Mouse (Mus musculus): ENCODE results near the gene Map1lc3b. TPM values are rescaled to one million over a fixed set of nuclear protein-coding genes. Genes with fewer than 3 reads are reported as not detected.

Map1lc3b gene
- polyA plus RNA-seq, 1 experiment from 2014 or later, result 351 TPM

DNA sequence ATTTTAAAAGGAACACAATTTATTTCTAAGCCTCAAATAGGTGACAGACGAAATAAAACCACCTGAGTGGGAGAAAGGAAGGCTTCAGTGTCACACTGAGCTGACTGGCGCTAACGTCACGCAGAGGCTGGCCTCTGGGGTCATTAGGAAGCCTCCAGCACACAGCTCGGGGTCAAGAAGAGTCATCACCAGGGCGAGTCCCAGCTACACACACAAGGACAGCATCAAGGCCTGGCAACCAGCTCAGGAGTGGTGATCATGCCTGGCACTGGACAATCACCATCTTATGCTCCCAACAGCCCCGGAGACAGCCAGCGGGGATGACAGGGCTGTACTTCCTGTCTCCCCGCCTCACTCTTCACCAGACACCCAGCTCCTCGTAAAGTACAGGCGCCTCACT lies 32.4 kb upstream of the Map1lc3b start:
- no peak overlapping the region for H3K9ac ChIP-seq (replicated peaks)
- WGBS, result 88% methylated on average over 11 of the region's 11 CpGs
- H3K4me3 ChIP-seq (replicated peaks), result no peak overlapping the region
- no peaks in the 10 kb centered on the region for H3K27me3 ChIP-seq (replicated peaks)
- no peaks in the 10 kb centered on the region for H3K9me3 ChIP-seq (replicated peaks)
- no peak overlapping the region for H3K4me2 ChIP-seq
- no peaks in the 10 kb centered on the region for H3K4me1 ChIP-seq
- ATAC-seq (ENCODE audit: low FRiP score), result no peak
- no peak overlapping the region for H3K27ac ChIP-seq (replicated peaks)
- H3K36me3 ChIP-seq, result peaks cover 56% of the 10 kb centered on the region

DNA sequence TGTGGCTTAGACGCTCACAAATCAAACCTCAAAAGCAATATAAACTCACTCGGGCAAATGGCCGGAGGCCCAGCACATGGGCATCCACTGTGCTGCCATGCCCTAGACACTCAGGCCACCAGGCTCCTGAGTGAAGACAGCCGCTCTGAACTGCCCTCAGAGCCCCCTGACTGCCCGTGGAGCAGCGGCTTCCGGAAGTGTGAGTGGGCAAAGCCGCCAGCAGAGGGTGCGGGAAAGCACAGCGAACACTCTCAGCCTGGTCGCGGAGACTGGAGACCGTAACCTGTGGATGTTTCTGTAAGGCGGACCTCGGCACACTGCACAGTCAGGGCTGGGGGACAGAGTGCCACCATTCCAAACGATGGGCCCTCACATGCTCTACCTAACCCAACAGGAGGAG lies 31.6 kb upstream of the Map1lc3b start:
- H3K9me3 ChIP-seq (replicated peaks), result no peaks in the 10 kb centered on the region
- ATAC-seq (ENCODE audit: low FRiP score), result no peak
- WGBS, result 89% methylated on average over 16 of the region's 16 CpGs

DNA sequence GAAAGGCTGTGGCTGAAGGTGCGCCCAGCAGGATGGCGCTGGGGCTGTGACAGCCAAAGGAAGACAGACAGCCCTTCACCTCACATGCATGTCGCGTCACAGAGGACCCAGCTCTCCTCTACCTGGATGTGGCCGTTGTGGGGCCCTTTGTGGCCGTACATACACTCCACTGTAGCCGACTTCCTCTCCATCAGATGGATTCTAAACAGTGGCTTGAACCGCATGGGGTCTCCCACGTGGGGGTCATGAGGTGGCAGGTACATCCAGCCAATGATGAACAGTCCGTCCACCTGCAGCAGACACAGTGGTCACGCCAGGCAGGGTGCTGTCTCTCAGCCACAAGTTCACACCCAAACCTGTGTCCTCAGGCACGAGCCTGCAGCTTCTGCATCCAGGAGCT lies 30.4 kb upstream of the Map1lc3b start:
- Histone ChIP-seq H3K36me3 (peaks cover 36% of the 10 kb centered on the region), H3K4me1 (no peaks in the 10 kb centered on the region), H3K27me3 (replicated peaks) (no peaks in the 10 kb centered on the region), H3K4me2 (no peak overlapping the region), H3K4me3 (replicated peaks) (no peak overlapping the region), H3K27ac (replicated peaks) (no peak overlapping the region), H3K9ac (replicated peaks) (no peak overlapping the region), H3K9me3 (replicated peaks) (no peaks in the 10 kb centered on the region)
- no peak for ATAC-seq (ENCODE audit: low FRiP score)
- WGBS, result 94% methylated on average over 12 of the region's 12 CpGs

More for the DNA sequence above, 31.6 kb upstream of the Map1lc3b start:
- Histone ChIP-seq H3K4me1 (no peaks in the 10 kb centered on the region), H3K36me3 (peaks cover 48% of the 10 kb centered on the region), H3K4me2 (no peak overlapping the region), H3K9ac (replicated peaks) (no peak overlapping the region), H3K4me3 (replicated peaks) (no peak overlapping the region), H3K27ac (replicated peaks) (no peak overlapping the region), H3K27me3 (replicated peaks) (no peaks in the 10 kb centered on the region)

DNA sequence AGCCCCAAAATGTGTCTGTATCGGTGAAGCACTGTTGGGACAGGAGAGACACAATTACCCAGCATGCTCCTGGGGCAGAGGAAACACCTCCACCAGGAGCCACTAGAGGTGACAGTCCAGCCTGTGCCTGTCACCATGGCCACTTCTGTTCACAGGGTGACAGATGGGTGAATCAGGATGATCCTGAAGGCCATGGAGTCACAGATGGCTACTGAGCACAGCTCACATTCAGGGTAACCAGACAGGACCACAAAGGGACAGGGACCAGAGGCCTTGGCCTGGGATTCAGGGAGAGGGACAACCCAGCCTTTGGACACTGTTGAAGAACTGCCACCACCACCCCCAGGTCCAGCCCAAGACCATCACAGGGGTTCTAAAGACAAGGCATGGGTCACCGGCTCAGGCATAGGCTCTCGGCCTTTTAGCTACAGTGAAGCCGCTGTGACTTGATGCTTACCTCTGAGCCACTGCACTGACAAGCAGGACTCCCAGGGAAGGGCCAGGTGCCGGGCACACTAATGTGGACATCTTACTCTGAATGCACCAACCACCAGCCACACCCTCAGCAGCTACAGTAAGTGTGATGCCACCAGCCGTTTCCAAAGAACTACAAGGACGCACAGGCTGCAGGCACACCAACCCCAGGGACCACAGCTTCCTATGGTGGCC lies 29.6 kb upstream of the Map1lc3b start:
- H3K27me3 ChIP-seq (replicated peaks), result no peaks in the 10 kb centered on the region
- no peak overlapping the region for H3K27ac ChIP-seq (replicated peaks)
- H3K4me1 ChIP-seq, result no peaks in the 10 kb centered on the region
- 93% methylated on average over 7 of the region's 7 CpGs for WGBS
- H3K4me3 ChIP-seq (replicated peaks), result no peak overlapping the region
- no peaks in the 10 kb centered on the region for H3K9me3 ChIP-seq (replicated peaks)
- H3K4me2 ChIP-seq, result no peak overlapping the region
- H3K9ac ChIP-seq (replicated peaks), result no peak overlapping the region
- peaks cover 35% of the 10 kb centered on the region for H3K36me3 ChIP-seq
- ATAC-seq (ENCODE audit: low FRiP score), result no peak

DNA sequence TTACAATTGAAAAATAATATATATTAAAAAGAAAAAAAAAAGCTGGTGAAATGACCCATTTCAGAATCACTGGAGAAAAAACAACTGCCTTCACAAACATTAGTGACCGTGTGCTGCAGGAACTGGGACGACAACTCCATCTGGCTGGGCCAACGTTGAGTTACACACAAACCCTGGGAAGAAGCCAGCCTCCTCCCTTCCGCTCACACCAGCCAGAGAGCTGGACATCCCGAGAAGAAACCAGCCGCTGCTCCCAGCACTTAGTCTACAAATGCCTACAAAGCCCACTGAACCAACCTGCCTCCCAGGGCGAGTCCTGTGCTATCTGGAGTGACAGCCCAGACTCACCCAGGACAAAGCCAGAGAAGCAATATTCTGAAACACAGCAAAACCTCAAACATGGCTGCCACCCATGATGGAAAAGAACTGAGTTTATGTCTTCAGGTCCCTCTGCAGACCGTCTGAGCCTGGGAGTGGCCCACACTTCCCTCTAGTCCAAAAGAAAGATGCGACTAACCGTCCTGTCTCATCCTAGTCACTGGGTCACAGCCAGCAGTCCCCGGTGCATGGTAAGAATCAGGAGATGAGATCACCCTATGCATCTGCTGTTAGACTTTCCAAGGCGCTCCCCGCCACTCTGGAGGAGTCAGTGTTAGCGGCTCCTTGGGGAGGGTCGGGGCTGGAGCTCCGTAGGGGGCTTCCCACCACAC lies 28.4 kb upstream of the Map1lc3b start:
- H3K27ac ChIP-seq (replicated peaks), result no peak overlapping the region
- no peak overlapping the region for H3K9ac ChIP-seq (replicated peaks)
- 86% methylated on average over 16 of the region's 16 CpGs for WGBS
- H3K4me1 ChIP-seq, result no peaks in the 10 kb centered on the region
- H3K4me3 ChIP-seq (replicated peaks), result no peak overlapping the region
- no peaks in the 10 kb centered on the region for H3K9me3 ChIP-seq (replicated peaks)
- H3K27me3 ChIP-seq (replicated peaks), result no peaks in the 10 kb centered on the region
- no peak for ATAC-seq (ENCODE audit: low FRiP score)
- no peak overlapping the region for H3K4me2 ChIP-seq
- peaks cover 37% of the 10 kb centered on the region for H3K36me3 ChIP-seq

DNA sequence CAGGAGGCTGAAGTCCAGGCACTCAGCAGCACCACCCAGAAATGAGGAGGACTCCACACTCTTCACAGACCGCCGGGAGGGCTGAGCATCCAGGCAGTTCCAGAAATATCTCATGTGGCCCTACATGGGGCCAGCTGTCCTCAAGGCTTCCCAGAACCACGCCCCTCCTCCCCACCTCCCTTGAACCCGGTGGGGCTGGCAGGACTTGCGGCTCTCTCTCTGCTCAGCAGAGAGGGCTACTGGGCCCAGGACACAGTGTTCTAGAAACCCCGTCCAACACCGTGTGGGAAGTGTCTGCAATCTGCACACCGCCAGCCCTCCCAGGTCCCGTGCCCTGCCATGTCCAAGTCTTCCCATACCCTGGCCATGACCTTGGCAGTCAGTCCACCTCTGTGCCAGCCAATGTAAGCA lies 27.2 kb upstream of the Map1lc3b start:
- H3K4me1 ChIP-seq, result no peaks in the 10 kb centered on the region
- no peak overlapping the region for H3K4me3 ChIP-seq (replicated peaks)
- ATAC-seq (ENCODE audit: low FRiP score), result no peak
- WGBS, result 89% methylated on average over 9 of the region's 9 CpGs
- no peak overlapping the region for H3K27ac ChIP-seq (replicated peaks)
- no peak overlapping the region for H3K4me2 ChIP-seq
- peaks cover 33% of the 10 kb centered on the region for H3K36me3 ChIP-seq
- H3K27me3 ChIP-seq (replicated peaks), result no peaks in the 10 kb centered on the region
- H3K9me3 ChIP-seq (replicated peaks), result no peaks in the 10 kb centered on the region
- no peak overlapping the region for H3K9ac ChIP-seq (replicated peaks)

DNA sequence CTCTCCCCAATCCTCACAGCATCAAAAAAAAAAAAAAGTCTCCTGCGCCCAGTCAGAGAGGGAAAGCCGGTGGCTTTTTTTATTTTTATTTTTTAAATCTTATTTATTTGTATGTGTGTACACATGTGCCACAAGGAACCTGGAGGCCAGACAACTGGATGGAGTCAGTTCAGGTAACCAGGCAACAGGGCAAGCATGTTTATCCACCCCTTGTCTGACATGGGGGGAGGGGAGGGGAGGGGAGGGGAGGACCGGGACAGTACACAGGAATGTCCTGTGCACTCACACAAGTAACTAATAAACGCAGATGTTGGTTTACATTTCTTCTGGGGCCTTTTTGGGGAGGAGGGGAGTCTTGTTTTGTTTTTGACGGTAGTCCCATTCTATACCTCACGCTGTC lies 26.5 kb upstream of the Map1lc3b start:
- Histone ChIP-seq H3K4me2 (no peak overlapping the region), H3K36me3 (peaks cover 26% of the 10 kb centered on the region), H3K4me3 (replicated peaks) (no peak overlapping the region), H3K9me3 (replicated peaks) (no peaks in the 10 kb centered on the region), H3K9ac (replicated peaks) (no peak overlapping the region), H3K4me1 (peaks cover 5% of the 10 kb centered on the region; the same call in 1 of the 2 replicates), H3K27me3 (replicated peaks) (no peaks in the 10 kb centered on the region), H3K27ac (replicated peaks) (no peak overlapping the region)
- ATAC-seq (ENCODE audit: low FRiP score), result no peak
- 74% methylated on average over 6 of the region's 6 CpGs for WGBS

DNA sequence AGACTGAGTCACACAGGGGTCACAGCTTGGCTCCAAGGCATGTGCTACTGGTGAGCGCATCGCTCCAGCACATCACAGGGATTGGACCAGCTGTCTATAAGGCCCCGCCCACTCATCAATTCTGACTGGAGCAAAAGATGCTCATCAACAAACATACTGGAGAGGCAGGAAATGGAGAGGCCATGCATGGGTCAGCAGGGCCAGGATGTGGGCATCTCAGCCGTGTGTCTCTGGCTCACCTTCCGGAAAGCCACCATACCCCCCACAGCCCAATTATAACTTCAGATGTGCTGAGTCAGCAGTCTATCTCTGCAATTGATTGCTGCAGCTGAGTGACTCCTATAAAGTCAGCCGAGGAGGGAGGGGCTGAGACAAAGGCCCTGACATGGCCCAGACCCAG lies 21.8 kb upstream of the Map1lc3b start:
- no peak overlapping the region for H3K27ac ChIP-seq (replicated peaks)
- peaks cover 15% of the 10 kb centered on the region for H3K4me1 ChIP-seq
- H3K27me3 ChIP-seq (replicated peaks), result no peaks in the 10 kb centered on the region
- H3K4me2 ChIP-seq, result no peak overlapping the region
- no peak for ATAC-seq (ENCODE audit: low FRiP score)
- H3K9me3 ChIP-seq (replicated peaks), result no peaks in the 10 kb centered on the region
- no peak overlapping the region for H3K4me3 ChIP-seq (replicated peaks)
- 62% methylated on average over 6 of the region's 6 CpGs for WGBS
- H3K9ac ChIP-seq (replicated peaks), result no peak overlapping the region
- peaks cover 8% of the 10 kb centered on the region for H3K36me3 ChIP-seq

DNA sequence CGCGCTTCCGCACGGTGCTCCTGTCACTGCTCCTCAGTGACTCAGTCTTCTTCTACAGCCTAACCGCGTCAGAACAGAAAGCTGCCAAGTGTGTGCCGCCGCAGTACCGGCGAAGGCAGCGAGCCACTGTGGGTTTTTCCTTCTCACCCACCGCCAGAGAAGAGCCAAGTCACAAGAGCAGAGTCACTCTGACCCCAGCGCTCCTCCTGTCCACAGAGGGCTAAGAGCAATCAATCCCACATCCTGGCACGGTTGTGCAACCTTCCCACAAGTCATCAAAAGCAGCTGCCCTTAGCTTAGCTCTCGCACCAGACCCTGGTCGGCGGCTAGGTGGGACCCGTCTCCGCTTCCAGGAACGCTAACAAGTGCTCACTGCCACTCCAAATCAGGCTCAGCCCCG lies 19.8 kb upstream of the Map1lc3b start:
- no peak for ATAC-seq (ENCODE audit: low FRiP score)
- 87% methylated on average over 21 of the region's 21 CpGs for WGBS

DNA sequence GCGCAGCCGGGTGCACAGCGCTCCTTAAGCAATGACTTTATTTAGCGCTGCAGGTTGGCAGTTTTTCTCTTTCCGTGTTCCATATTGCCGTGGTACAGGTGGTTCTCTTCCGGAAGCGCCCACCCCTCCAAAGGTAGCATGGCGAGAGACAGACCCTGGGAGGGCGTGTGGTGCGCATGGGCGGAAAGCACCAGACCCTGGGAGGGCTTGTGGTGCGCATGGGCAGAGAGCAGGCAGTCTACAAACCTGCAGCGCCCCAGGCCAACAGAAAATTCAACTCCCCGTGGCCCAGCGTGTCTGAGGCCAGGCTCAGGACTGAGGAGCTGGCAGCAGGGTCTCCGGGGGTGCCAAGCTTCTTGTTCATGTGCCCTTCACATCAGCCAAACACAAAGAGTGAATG lies 19.4 kb upstream of the Map1lc3b start:
- WGBS, result 88% methylated on average over 17 of the region's 17 CpGs
- Histone ChIP-seq H3K9ac (replicated peaks) (no peak overlapping the region), H3K27ac (replicated peaks) (no peak overlapping the region), H3K36me3 (no peaks in the 10 kb centered on the region), H3K27me3 (replicated peaks) (no peaks in the 10 kb centered on the region), H3K9me3 (replicated peaks) (no peaks in the 10 kb centered on the region), H3K4me3 (replicated peaks) (no peak overlapping the region), H3K4me2 (no peak overlapping the region), H3K4me1 (peaks cover 31% of the 10 kb centered on the region)
- ATAC-seq (ENCODE audit: low FRiP score), result no peak

More for the DNA sequence above, 19.8 kb upstream of the Map1lc3b start:
- H3K4me2 ChIP-seq, result no peak overlapping the region
- no peak overlapping the region for H3K4me3 ChIP-seq (replicated peaks)
- peaks cover 4% of the 10 kb centered on the region; the same call in 1 of the 2 replicates for H3K36me3 ChIP-seq
- H3K4me1 ChIP-seq, result peaks cover 26% of the 10 kb centered on the region
- H3K27me3 ChIP-seq (replicated peaks), result no peaks in the 10 kb centered on the region
- H3K27ac ChIP-seq (replicated peaks), result no peak overlapping the region
- H3K9ac ChIP-seq (replicated peaks), result no peak overlapping the region
- H3K9me3 ChIP-seq (replicated peaks), result no peaks in the 10 kb centered on the region

DNA sequence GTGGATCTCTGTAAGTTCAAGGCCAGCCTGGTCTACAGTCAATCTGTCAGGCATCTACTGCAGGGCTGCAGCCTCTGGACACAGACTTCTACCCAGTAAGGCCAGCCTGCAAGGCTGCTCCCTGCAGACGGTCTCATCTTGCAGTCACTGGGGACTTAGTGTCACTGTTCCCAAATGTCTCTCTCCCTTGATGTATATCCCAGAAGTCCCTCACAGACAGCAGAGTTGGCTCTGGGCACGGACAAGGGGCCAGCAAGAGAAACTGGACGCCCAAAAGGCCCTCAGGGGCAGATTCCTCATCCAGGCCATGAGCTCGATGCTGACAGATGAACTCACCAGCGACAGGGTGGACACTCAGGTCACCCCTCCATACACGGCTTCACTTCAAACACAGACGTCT lies 18.0 kb upstream of the Map1lc3b start:
- peaks cover 44% of the 10 kb centered on the region for H3K4me1 ChIP-seq
- no peak overlapping the region for H3K27ac ChIP-seq (replicated peaks)
- no peak overlapping the region for H3K4me2 ChIP-seq
- ATAC-seq (ENCODE audit: low FRiP score), result no peak
- 89% methylated on average over 7 of the region's 7 CpGs for WGBS
- H3K4me3 ChIP-seq (replicated peaks), result no peak overlapping the region
- H3K9me3 ChIP-seq (replicated peaks), result no peaks in the 10 kb centered on the region
- H3K27me3 ChIP-seq (replicated peaks), result no peaks in the 10 kb centered on the region
- H3K36me3 ChIP-seq, result no peaks in the 10 kb centered on the region
- no peak overlapping the region for H3K9ac ChIP-seq (replicated peaks)

DNA sequence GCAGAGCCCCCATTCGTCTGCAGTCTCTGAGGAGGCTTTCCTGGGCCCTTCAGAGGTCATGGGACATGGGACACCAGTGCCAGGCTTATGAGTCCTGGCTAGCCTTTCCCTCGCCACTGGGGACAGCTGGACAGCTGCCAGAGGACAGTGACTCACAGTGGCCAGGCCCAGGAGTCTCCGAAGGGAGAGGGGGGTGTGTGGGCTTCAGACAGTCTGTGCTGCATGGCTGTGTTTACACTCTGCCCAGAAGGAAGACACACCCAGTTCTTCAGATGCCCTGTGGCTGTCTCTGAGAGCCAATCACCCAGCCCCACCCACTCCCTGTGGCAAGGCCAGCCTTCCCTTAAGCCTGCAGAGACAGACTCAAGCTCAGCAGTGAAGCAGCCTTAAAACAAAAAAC lies 16.9 kb upstream of the Map1lc3b start:
- 55% methylated on average over 3 of the region's 3 CpGs for WGBS

More for the DNA sequence above, 16.9 kb upstream of the Map1lc3b start:
- Histone ChIP-seq H3K36me3 (no peaks in the 10 kb centered on the region), H3K9ac (replicated peaks) (no peak overlapping the region), H3K4me3 (replicated peaks) (no peak overlapping the region), H3K4me2 (no peak overlapping the region), H3K4me1 (peaks cover 51% of the 10 kb centered on the region), H3K27ac (replicated peaks) (no peak overlapping the region), H3K27me3 (replicated peaks) (no peaks in the 10 kb centered on the region), H3K9me3 (replicated peaks) (no peaks in the 10 kb centered on the region)
- no peak for ATAC-seq (ENCODE audit: low FRiP score)
